Mouse (Mus musculus) heart, postnatal 14 days (tissue): Measurements from ENCODE around the gene Tcf3. TPM values are rescaled to one million over a fixed set of nuclear protein-coding genes. Genes with fewer than 3 reads are reported as not detected.
A peak's percentile ranks its signal among the peaks of the same experiment; 100 is the strongest.

Source experiments
- DNase-seq, 2 experiments: peaks; one replicate each; pipeline ENCODE4 v3.0.0; 2021 to 2022
- intact Hi-C: fragments of 180-260 bp; cut with DNase I; formaldehyde crosslinking; loops from one replicate; pipeline ENCODE4 v1.15.1; 2025
- total RNA-seq, 2 experiments: library from RNA; stranded (reverse); gene quantifications; 2 replicates each; pipeline ENCODE4 v1.2.3; 2021

Tcf3 gene
- total RNA-seq, 2 experiments from 2014 or later, result 31.7 to 32.5 TPM

DNA sequence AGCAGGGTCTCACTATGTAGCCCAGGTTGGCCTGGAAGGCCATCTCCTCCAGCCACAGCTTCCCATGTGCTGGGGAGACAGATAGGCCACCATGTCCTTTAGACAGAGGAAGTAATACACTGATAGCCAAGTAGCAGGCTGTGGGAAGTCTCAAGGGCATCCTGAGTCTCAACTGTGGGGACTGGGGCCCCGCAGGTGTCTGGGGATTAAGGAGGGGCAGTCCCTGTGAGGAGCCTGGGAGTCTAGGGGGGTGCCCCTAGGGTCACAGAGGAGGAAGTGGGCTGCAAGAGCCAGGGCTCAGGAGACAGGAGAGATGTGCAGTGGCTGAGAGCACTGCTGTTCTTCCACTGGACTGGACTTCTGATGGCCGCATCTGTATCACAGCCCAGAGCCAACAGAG lies 9.5 kb upstream of the Tcf3 start:
- intact Hi-C loops, result no loop called here

DNA sequence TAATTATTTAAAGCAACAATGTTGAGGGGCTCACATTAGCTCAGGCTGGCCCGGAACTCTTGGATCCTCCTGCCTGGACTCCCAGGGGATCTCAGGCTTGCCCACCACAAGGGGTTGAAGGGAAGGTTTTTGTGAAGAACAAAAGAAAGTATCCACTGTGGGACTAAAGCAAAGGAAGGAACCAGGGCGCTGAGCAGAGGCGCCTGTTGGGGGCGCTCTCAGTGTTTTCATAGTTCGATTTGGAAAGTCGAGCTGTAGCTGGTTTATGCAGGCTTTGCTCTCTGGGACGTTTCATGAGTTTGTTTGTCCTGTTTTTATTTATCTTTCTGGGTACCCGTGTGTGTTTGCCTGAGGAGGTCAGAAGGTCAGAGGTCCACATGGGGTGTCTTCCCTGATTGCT lies 8.2 kb upstream of the Tcf3 start:
- intact Hi-C loops, result no loop called here
- DNase-seq, result no peak

More for the DNA sequence above, 9.5 kb upstream of the Tcf3 start:
- no peak for DNase-seq

DNA sequence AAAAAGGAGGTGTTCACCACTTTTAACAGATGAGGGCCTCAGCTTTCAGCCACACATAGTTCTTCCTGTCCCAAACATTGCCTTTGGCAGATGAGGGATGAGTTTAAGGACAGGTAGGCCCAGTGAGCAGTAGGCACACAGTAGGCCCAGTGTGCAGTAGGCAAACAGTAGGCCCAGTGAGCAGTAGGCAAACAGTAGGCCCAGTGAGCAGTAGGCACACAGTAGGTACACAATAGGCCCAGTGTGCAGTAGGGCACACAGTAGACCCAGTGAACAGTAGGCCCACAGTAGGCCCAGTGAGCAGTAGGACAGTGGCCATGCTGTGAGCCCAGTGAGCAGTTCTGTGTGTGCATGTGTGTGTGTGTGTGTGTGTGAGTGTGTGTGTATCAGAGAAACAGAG lies 6.6 kb upstream of the Tcf3 start:
- intact Hi-C loops, result no loop called here
- no peak for DNase-seq

DNA sequence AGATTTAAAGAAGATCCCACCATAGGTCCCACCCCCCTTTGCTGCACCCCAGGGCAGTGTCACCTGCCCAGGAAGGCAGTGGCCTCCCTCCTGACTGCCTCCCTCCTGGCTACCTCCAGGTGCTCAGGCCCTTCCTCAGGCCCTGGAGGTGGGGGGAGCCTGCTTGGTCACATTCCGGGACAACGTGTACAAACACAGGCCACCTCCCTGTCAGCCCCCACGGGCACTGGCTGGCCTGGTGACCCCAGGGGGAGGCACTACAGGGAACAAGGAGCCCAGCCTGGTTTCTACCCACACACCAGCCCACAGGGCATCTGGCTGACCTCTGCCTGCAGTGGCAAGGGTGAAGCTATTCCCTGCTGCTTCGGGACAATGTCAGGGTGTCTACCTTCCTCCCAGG lies 4.5 kb upstream of the Tcf3 start:
- no peak for DNase-seq
- intact Hi-C loops, result loop anchor here (10.0 kb wide), 1 partner anchor 257 kb away; no protein-coding TSS in a partner anchor

DNA sequence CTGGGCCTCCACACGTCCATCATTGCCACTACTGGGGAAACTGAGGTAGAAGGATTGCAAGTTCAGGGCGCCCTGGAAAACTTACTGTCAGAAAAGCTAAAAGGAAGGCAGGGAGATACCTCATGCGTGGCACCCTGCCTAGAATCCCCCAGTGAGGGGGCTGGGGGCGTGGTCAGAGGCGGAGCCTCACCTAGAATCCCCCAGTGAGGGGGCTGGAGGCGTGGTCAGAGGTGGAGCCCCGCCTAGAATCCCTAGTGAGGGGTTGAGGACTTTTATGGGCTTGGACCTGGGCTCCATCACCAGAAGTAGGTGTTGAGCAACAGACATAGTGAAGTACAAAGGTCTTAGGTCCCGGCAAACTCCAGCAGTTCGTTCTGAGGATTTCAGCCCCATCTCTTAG lies 2.8 kb upstream of the Tcf3 start:
- no peak for DNase-seq
- intact Hi-C loops, result loop anchor here (10.0 kb wide), 1 partner anchor 259 kb away; no protein-coding TSS in a partner anchor

DNA sequence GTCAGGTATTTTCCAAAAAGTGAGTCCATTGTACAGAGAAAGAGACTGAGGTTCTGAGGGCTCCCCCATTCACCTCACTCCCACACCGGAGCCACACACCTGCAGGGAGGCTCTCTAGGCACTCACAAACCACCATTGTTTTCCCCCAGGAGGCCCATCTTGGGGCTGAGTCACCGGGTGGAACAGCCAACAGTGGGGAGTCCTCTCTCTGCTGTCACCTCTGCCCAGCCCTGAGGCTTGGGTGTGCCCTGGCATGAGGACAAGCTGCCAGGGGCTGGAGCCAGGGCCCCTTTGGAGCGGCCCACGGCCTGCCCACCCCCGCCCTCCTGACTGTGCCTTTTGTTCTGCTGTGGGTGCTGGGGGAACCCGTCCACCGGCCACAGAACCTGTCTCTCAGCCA lies 2.3 kb upstream of the Tcf3 start:
- intact Hi-C loops, result loop anchor here (10.0 kb wide), 1 partner anchor 259 kb away; no protein-coding TSS in a partner anchor
- DNase-seq, result no peak

DNA sequence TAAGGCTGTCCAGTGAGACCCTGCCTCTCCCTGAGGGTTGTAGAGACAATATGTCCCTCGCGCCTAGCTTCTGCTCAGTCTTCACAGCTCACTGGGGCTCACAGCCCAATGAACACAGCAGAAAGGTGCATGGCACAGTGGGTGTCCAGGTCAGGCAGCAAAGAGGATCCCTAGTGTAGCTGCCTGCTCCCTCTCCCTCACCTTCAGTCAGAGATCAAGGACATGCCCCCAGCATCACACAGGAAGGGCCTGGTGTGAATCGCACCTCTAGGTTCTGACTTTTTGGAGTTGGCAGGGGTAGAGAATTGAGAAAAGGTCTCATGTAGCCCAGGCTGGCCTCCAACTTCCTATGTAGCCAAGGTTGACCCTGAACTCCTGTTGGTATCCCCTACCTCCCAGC lies 1.4 kb upstream of the Tcf3 start:
- intact Hi-C loops, result loop anchor here (10.0 kb wide), 1 partner anchor 260 kb away; no protein-coding TSS in a partner anchor
- no peak for DNase-seq

DNA sequence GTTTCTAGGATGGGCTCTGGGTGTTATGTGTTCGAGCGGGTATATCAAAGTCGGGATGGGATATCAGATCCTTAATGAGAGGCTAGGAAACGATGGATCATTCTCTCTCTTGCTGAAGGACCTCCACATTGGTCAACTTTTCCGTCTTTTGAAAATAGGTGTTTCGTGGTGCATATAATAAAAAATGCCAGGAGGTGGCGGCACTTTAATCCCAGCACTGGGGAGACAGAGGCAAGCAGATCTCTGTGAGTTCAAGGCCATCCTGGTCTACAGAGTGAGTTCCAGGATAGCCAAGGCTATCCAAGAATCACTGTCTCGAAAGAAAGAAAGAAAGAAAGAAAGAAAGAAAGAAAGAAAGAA lies 766 bp upstream of the Tcf3 start:
- no peak for DNase-seq
- intact Hi-C loops, result loop anchor here (10.0 kb wide), 1 partner anchor 261 kb away; no protein-coding TSS in a partner anchor

DNA sequence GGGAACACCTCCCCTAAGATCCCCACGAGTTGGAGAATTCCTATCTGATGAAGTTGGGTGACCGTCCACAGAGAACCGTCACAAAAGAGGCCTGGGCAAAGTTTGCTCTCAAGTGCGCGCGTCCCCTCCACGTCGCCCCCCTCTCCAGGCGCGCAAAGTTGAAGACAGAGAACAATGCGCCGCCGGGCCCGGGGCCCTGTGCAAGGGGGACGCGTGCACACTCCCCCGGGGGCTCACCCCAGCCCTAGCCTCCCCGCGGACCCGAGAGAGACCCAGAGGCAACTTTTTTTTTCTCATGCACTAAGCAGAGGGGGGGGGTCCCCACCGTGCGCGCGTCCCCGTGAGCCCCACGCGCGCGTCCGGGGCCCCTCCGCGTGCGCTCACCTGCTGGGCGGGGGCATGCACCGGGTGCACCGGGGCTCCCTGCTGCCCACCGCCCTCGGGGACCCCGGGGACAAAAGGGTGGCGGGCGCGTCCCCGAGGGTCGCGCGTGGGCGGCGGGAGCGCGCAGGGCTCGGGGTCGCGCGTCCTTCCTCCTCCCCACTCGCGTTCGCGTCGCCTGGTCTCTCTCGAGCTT lies 423 bp downstream of the Tcf3 start:
- DNase-seq, result peak; percentile 42 to 57
- intact Hi-C loops, result loop anchor here (10.0 kb wide), 1 partner anchor 262 kb away; no protein-coding TSS in a partner anchor

DNA sequence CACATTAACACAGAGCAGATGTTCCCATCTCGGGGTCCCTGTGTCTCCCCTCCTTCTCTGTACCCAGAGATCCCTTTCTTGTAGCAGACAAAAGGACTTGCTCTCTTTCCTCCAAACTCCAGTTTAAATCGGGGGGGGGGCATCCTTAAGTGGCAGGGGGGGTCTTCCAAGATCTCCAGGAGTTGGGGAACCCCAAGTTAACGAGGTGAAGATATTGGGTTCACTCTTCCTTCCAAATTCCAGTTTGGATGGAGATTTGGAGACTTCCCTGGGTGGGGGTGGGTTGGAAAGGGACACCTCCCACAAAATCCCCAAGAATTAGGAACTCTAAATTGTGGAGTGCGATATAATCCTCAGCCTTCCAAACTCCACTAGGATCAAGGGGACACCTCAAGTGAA lies 1.1 kb downstream of the Tcf3 start:
- no peak for DNase-seq
- intact Hi-C loops, result loop anchor here (10.0 kb wide), 1 partner anchor 262 kb away; no protein-coding TSS in a partner anchor

DNA sequence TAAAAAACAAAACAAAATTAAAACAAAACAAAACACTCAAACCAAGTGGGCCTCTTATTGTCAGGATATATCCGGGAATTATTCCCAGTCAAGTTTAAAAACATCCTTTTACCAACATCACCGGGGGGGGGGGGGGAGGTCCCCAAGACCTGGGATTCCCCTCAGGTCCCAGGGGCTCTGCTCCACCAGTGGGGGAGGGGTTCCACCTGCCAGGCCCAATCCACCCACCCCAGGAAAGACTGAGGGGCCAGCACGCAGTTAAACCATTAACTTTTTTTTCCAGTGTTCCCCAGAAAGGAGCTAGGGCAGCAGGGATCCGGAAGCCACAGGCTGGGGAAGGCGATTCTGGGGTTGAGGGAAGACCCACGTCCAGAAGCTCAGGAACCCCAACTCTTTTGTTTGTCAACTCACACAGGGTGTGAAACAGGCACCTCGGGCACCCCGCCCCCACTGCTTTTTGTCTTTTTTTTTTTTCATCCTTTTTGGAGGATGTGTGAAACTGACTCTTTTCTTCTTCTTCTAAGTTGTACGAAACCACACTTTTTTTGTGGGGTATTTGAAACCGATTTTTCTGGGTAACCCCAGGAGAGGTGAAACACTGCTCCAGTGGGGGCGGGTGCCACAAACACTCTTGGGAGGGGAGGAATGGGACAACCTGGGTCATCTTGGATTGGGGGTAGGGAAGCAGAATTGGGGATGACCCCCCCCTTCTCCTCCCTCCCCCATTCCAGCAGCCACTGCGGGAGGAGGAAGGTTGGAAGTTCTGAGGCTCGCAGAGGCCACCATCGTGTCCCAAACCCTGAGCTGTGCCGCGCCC lies 1.7 kb downstream of the Tcf3 start:
- intact Hi-C loops, result loop anchor here (10.0 kb wide), 1 partner anchor 263 kb away; no protein-coding TSS in a partner anchor

DNA sequence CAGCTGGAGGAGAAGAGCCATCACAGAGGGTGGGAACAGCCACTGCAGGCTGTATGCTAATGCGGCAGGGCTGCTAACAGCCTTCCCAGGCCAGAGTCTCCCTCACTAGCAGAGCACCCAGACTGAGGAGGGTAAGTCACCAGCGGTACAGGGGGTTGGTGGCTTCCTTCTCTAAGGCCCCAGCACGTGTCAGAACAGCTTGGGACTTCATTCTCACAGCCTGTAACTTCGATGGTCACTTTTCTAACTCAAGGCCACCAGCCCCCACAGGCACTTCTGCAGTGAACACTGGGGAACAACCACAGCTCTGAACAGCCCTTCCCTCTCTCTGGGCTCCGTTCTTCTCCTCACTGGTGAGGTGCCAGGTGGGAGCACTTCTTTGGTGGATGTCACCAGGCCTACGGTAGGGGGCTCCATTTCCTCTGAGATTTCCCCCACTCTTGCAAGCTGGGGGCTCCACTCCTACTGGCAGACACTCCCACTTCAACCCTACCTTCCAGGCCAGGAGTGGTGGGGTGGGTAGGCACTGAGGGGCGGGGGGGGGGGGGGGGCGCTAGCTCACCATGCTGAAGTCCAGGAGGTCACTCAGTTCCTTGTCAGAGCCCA lies 3.0 kb downstream of the Tcf3 start:
- intact Hi-C loops, result loop anchor here (10.0 kb wide), 1 partner anchor 264 kb away; no protein-coding TSS in a partner anchor
- no peak for DNase-seq

More for the DNA sequence above, 1.7 kb downstream of the Tcf3 start:
- peak in 1 of 2 experiments; percentile 36 for DNase-seq

DNA sequence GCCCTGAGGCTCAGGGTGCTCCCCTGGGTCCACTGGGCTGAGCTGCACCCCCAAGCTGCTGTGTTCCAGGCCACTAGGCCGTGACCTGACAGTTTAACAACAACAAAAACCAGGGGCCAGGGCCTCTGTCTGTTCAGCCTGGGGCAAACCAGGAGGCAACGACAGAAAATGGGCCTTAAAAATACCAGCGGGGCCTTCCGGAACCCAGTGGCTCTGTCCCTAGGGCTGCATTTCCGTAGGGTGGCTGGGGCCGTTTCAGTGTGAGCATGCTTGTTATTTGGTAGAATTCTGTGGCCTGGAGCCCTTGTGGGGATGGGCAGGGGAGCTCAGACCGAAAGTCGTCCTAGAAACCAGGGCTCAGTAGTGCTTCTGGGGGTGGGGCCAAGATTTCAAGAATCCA lies 3.6 kb downstream of the Tcf3 start:
- intact Hi-C loops, result loop anchor here (10.0 kb wide), 1 partner anchor 265 kb away; no protein-coding TSS in a partner anchor

DNA sequence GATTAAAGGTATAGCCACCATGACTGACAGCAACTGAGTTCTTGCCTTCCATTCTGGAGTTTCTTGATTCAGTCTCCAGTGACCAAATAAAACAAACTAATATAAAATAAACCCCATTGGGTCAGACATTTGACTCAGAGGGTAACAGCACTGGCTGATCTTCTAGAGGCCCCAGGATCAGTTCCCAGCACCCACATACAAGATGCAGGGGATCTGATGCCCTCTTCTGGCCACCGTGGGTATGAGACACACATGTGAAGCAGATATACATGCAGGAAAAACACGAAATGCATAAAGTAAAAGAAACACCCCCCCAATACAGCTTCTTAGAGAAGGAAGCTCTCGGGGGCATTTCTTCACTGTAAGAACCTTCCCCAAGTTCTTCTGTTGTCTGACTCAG lies 8.4 kb downstream of the Tcf3 start:
- DNase-seq, result no peak
- intact Hi-C loops, result no loop called here

More for the DNA sequence above, 3.6 kb downstream of the Tcf3 start:
- no peak for DNase-seq

DNA sequence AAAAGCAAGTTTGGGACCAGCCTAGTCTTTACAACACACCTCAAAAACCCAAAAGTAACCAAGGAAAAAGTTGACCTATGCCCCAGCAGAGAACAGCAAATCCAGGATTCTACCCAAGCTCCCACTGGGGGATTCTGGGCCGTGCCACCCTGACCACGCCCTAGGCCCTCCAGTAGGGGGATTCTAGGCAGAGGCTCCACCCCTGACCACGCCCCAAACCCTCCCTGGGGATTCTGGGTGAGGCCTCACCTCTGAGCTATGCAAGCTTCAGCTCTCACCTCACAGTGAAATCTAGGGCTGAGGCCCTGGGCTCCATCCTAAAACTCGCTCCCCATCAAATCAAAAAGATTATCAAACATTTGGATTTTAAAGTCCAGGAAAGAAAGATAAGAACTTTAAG lies 9.9 kb downstream of the Tcf3 start:
- DNase-seq, result no peak
- intact Hi-C loops, result no loop called here

DNA sequence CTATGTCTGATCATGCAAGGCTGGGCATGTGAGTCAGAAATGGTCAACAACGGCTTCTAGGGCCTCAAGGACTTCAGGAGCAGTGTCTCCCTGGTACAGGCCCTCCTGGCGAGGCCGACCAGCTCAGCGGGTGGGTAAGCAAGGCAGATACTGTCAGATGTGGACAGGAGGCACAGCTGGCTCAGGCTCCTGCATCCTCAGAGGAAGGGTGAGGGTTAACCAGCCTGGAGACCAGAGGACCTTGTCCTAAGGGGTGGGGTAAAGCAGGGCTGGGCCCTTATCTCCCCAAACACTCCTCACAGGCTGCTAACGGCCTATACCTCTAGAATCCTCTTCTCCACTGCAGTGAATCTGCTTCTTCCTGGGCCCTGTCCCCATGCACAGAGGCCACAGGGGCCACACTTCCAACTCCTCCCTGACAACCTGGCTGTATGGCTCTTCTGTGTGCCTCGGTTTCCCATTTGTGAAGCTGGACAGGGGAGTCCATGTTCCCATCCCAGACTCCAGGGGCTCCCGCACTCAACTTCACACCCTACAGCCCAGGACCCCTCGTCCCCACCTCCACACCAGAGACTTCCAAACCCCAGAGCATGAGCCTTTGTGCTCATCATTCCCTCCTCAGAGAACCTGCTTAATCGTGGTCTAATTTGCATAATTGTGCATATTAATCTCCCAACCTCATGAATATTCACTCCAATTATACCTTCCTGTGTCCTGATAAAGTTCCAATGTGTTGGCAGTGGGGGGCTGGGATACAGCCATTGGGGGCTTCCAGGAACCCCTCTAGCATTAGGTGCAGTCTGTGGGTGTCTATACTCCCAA lies 11.6 kb downstream of the Tcf3 start:
- intact Hi-C loops, result no loop called here
- no peak for DNase-seq

DNA sequence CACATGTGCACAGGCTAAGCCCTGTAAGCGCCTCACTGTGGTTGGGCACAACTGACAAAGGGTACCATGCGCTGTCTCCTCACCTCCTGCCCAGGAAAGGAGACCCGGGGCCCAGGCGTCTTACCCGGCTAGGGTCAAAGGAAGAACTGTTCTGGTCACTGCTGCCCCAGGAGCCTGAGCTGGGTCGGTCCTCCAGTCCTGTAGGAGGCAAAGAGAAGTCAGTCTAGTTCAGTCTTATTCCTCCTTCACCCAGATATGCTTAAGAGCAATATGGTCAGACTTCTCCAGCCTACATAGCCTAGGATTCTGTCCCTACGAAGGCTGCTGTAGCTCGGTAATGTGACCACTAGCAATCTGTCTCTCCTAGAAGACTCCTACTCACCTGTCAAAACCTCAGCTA lies 12.2 kb downstream of the Tcf3 start:
- intact Hi-C loops, result no loop called here

DNA sequence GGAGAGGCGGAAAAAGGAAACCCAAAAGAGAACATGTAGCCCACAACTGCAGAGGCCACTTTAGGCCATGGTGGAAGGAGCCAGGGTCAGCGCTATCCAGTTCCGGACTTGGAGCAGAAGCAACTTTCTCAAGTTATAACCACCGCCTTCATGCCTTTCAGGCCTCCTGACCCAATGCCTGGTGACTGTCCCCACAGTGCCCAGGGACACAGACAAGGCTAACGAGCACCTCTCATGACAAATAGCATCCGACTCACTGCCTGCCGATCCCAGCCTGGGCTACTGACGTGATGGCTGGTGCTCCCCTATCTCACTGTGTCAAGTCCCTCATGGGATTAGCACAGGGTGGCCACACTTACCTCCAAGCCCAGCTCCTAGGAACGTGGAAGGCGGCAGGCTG lies 12.7 kb downstream of the Tcf3 start:
- DNase-seq, result no peak
- intact Hi-C loops, result no loop called here

More for the DNA sequence above, 12.2 kb downstream of the Tcf3 start:
- no peak for DNase-seq

DNA sequence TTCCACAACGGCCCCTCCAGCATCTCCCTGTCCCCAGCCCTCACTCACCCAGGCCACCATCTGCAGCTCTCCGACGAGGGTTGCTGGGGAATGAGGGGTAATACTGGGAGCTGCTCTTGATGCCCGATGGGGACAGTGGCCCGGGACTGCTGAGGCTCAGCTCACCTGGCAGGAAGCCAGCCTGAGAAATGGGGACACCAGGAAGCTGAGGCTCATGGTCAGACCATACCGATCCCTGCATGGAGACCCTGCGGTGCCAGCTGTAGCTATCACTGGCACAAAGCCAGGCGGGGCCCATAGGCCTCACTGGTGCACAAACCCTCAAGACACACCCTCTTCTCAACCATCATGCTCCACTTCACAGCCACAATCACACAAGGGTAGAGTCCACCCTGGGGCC lies 14.0 kb downstream of the Tcf3 start:
- no peak for DNase-seq
- intact Hi-C loops, result no loop called here

DNA sequence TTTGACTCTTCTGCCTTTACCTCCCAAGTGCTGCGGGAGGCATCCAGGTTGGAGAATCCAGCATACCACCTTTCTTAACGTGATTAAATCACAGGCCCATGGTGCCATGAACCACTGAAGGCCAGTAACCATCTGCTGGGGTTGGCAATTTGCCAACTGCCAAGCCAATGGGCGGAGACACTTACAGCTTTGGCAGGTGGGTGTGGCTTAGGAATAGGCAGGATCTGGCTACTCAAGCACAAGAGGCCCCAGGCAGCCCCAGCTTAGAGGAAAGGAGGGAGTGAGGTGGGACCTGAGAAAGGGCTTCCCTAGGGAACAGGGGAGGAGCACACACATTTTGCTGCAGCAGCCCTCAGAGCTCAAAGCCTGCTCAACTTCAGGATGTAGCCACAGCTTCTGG lies 15.1 kb downstream of the Tcf3 start:
- no peak for DNase-seq
- intact Hi-C loops, result no loop called here
